Mouse (Mus musculus) bone marrow, adult 2 months (tissue): ENCODE measurements around the gene Tspan31. TPM values are rescaled to one million over a fixed set of nuclear protein-coding genes. Genes with fewer than 3 reads are reported as not detected.
A peak's percentile ranks its signal among the peaks of the same experiment; 100 is the strongest.

Source experiments
- H3K27ac ChIP-seq: fragments of 200-500 bp; 2 replicates; pipeline ENCODE4 v1.5.1; 2012; ENCODE audit warnings: low read depth, mild to moderate bottlenecking, control low read depth, inconsistent platforms, low read length; ENCODE audit not compliant: control insufficient read depth, poor library complexity, insufficient read depth
- H3K4me1 ChIP-seq: fragments of 200-500 bp; 2 replicates; pipeline ENCODE4 v1.6.1; 2011; ENCODE audit warnings: low read length; ENCODE audit not compliant: control insufficient read depth, insufficient read depth
- H3K4me3 ChIP-seq: fragments of 200-500 bp; replicated peaks from 2 replicates; pipeline ENCODE3; 2011; ENCODE audit warnings: mild to moderate bottlenecking, low read depth, low read length, control low read depth; ENCODE audit not compliant: control insufficient read depth
- CTCF ChIP-seq: fragments of 200-500 bp; IDR thresholded peaks from 2 replicates; pipeline ENCODE4 v1.5.1; 2011; ENCODE audit warnings: low read length, control low read depth; ENCODE audit not compliant: control insufficient read depth, insufficient read depth
- POLR2A ChIP-seq: fragments of 200-500 bp; IDR thresholded peaks from 2 replicates; pipeline ENCODE4 v1.6.1; 2011; ENCODE audit warnings: low read depth, mild to moderate bottlenecking, control low read depth, low read length, borderline replicate concordance; ENCODE audit not compliant: control insufficient read depth
- WGBS: fragments of 180-500 bp; shearing (Covaris S2); methylation state at CpG from one replicate; pipeline ENCODE4 v1.1.7; 2018; 5-methylcytosine and 5-hydroxymethylcytosine counted together
- polyA plus RNA-seq: library from polyadenylated mRNA; stranded (reverse); fragments of >200 nt; gene quantifications from 2 replicates; pipeline ENCODE4 v1.2.4, GENCODE M21; 2011; ENCODE audit warnings: low replicate concordance; ENCODE audit not compliant: missing spikeins, insufficient read depth, insufficient read length

The Tspan31 gene
- polyA plus RNA-seq, 1 experiment: 22.5 TPM

DNA sequence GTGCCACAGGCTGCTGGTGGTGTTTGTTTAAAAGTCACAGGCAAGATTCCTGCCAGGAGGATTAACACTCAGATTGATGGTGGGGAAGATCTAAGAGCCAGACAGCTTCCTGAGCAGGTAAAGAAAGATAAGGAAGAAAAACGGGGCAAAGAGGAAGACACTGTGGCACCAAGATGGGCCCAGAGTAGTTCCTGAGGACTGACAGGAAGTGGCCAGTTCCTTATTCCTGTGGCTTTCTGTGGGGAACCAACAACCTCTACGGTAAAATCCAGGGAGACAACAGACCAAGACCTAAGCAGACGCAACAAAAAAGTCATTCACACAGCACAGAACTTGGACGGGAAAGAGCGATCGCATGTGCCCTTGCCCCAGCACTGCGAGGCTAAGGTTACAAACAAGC lies 33.6 kb upstream of the Tspan31 start:
- peak overlapping the region; percentile 16 for H3K27ac ChIP-seq
- TF ChIP-seq POLR2A (no peak), CTCF (no peak)
- H3K4me3 ChIP-seq: peak overlapping the region; percentile 18
- WGBS: 9% methylated on average over 7 of the region's 7 CpGs
- H3K4me1 ChIP-seq: peaks cover 6% of the 10 kb centered on the region

DNA sequence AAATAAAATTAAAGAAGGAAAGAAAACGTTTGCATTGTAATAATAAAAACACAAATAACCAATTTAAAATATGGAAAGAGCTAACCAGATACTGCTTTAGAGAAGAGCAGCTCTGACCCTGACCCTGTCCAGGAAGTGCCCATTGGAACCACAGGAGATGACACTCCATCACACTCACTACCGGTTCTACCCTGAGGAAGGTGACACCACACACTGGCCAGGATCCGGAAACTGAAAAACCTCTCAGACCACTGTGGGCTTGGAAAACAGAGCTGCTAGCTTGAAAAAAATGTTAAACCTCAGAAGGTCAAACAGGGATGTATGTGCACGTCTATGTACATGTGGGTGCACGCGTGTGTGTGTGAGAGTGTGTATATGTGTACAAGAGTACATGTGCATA lies 31.1 kb upstream of the Tspan31 start:
- Histone ChIP-seq H3K27ac (no peak overlapping the region; the same call in 1 of the 2 replicates), H3K4me3 (no peak overlapping the region), H3K4me1 (peaks cover 4% of the 10 kb centered on the region; the same call in 1 of the 2 replicates)
- TF ChIP-seq POLR2A (no peak), CTCF (no peak)
- WGBS: 44% methylated on average over 6 of the region's 6 CpGs

DNA sequence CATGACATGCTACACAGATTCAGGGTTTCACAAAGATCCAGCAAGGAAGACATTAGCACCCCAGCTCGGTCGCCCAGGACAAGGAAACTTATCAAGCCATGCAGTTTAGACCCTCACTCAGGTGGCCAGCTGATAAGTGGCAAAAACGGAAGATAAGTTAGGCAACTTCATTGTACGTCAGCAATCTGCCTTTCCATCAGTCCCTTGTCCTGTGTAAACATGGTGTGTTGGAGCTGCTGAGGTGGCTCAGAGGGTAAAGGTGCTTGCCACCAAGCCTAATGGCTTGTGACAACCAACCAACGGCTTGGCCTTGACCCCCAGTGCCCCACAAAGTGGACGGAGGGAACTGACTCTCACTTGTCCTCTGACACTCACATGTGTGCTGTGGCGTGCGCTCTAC lies 30.4 kb upstream of the Tspan31 start:
- 35% methylated on average over 8 of the region's 8 CpGs for WGBS
- 0 out of 2 replicates have a peak overlapping the region, but pooled peaks have one; percentile 0 for H3K27ac ChIP-seq

DNA sequence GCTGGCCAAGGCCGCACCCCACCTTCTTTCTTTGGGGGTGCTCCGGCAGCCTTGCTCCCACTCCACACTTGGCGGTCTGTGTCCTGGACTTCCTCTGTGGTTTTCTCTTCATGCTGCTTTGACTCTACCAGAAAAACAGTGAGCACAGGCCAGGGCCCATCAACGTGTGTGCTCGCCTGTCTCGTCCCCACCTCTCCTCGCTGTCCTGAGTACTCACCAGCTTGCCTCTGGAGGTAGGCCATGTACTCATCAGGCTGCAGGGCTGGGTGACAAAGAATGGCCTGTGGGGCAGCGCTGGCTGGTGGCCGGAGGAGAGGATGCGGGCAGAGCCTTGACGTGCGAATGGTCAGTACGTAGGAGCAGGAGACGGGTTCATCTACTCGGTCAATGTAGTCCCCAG lies 29.8 kb upstream of the Tspan31 start:
- Histone ChIP-seq H3K27ac (0 out of 2 replicates have a peak overlapping the region, but pooled peaks have one; percentile 10), H3K4me1 (peaks cover 4% of the 10 kb centered on the region; the same call in 1 of the 2 replicates), H3K4me3 (no peak overlapping the region)
- WGBS: 46% methylated on average over 15 of the region's 15 CpGs
- no peak for TF ChIP-seq POLR2A
- TF ChIP-seq CTCF: no peak

More for the DNA sequence above, 30.4 kb upstream of the Tspan31 start:
- no peak overlapping the region for H3K4me3 ChIP-seq
- peaks cover 4% of the 10 kb centered on the region; the same call in 1 of the 2 replicates for H3K4me1 ChIP-seq
- TF ChIP-seq CTCF (no peak), POLR2A (no peak)

DNA sequence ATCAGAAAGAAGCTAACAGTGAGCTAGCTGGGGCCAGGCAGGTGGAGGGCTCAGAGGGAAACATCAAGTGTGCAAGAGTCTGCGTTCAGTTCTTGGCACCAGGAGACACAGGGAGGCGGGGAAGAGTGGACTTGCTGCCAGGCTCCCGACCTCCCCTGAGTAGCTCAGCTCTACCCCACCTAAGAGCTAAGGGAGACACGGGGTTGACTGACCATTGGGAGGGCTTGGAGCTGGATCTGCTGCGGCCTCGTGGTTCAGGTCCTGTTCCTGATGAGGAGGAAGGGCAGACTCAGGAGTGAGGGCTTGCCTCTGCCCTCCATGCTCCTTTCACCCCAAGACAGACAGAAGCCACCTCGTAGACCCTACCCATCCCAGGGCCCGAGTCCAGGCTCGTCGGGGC lies 29.1 kb upstream of the Tspan31 start:
- WGBS: 76% methylated on average over 10 of the region's 10 CpGs
- Histone ChIP-seq H3K4me1 (peaks cover 4% of the 10 kb centered on the region; the same call in 1 of the 2 replicates), H3K27ac (no peak overlapping the region), H3K4me3 (no peak overlapping the region)
- TF ChIP-seq CTCF (no peak), POLR2A (no peak)

DNA sequence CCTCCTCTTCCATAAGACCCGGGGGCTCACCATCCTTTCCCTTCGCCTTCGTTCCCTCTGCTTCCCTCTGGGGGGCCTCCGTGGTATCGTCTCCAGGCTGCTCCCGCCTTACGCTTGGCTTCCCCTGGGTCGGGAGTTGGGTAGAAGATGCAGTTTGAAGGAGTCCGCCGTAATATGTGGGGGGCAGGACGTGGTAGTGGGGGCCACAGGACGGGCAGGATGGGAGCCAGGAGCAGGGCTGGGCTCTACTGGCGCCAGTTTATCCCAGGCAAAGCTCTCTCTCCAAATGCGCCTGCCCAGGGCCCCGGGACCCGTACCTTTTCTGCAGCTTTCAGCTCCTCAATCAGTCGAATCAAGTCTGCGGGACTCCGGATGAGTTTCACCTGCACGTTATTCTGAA lies 28.4 kb upstream of the Tspan31 start:
- H3K4me3 ChIP-seq: no peak overlapping the region
- 88% methylated on average over 20 of the region's 20 CpGs for WGBS
- H3K4me1 ChIP-seq: peaks cover 4% of the 10 kb centered on the region; the same call in 1 of the 2 replicates
- TF ChIP-seq POLR2A: no peak
- no peak for TF ChIP-seq CTCF
- H3K27ac ChIP-seq: no peak overlapping the region

DNA sequence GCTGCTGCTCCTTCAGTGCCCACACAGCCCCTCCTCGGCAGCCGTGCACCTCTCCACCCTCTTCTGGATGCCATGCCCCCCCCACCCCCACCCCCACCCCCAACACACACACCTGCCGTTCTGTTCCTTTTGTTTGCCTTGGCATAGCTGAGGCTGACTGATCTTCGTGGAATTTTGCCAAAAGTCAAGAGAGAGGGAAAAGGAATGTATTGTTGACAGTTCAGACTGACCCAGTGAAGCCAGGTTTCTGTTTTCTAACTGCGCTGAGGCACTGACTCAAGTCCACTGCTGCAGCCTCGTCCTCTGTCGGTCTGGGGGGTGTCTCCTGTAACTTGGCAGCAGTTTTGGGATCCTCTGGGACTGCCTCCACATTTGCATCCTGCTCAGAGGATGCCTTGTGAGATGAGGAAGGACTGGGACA lies 24.3 kb upstream of the Tspan31 start:
- Histone ChIP-seq H3K4me3 (no peak overlapping the region), H3K27ac (no peak overlapping the region), H3K4me1 (no peaks in the 10 kb centered on the region)
- 49% methylated on average over 7 of the region's 7 CpGs for WGBS
- TF ChIP-seq POLR2A: no peak
- TF ChIP-seq CTCF: no peak

DNA sequence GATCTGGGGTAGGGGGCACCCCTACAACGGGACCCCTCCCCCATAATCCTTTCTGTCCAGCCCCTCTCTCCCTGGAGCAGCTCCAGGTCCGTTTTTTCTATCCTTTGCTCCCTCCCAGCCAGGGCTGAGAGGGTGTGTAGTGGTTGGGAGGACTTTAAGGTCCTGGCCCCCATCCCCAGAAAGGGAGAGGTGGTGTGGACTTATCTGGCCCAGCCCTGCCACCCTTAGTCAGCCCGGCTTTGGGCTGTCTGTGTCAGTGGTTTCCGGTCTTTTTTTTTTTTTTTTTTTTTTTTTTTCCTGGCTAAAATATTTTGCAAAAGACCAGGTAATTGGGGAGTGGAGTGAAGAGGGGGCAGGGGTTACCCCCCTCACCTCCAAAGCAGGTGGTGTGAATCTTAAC lies 22.7 kb upstream of the Tspan31 start:
- no peak overlapping the region for H3K4me3 ChIP-seq
- TF ChIP-seq POLR2A: no peak
- no peak for TF ChIP-seq CTCF
- H3K27ac ChIP-seq: no peak overlapping the region
- 29% methylated on average over 4 of the region's 4 CpGs for WGBS
- H3K4me1 ChIP-seq: no peaks in the 10 kb centered on the region
